Mouse (Mus musculus): ENCODE data around the gene Prkag2.

GRCm38 (mm10) chr5:24817191-24817590 is 283.3 kb downstream of the Prkag2 start:
- TF ChIP-seq CTCF (IDR thresholded peaks at IDR 0.05; ENCODE audit: low read depth, low read length) = no peak
- no peak for TF ChIP-seq GATA2 (IDR thresholded peaks at IDR 0.05; ENCODE audit: borderline replicate concordance, low read depth, low read length)
- TF ChIP-seq GATA1 (IDR thresholded peaks at IDR 0.05; ENCODE audit: borderline replicate concordance, low read length) = no peak
- TF ChIP-seq POLR2AphosphoS5 (IDR thresholded peaks at IDR 0.05; ENCODE audit: insufficient replicate concordance, low read depth, low read length) = no peak
- TF ChIP-seq TAL1 (conservative IDR thresholded peaks at IDR 0.05; ENCODE audit: low read depth, low read length) = no peak

All from G1E (cell line).